Mouse (Mus musculus) erythroblast, embryonic 14.5 days (primary cell): ENCODE results near the gene Rhbdf1. TPM values are rescaled to one million over a fixed set of nuclear protein-coding genes. Genes with fewer than 3 reads are reported as not detected.
"Not testable (repeated sequence)": the region's sequence is repeated elsewhere in the genome, so short reads cannot be mapped to it uniquely, and the experiment has no call there.

Source experiments
- H3K27me3 ChIP-seq: 2 replicates; pipeline ENCODE4 v1.6.1; 2012; ENCODE audit warnings: inconsistent platforms; ENCODE audit not compliant: control insufficient read depth
- H3K36me3 ChIP-seq: 2 replicates; pipeline ENCODE4 v1.6.1; 2012; ENCODE audit warnings: mild to moderate bottlenecking, inconsistent platforms; ENCODE audit not compliant: control insufficient read depth
- H3K4me1 ChIP-seq: 2 replicates; pipeline ENCODE4 v1.6.1; 2012; ENCODE audit warnings: inconsistent platforms; ENCODE audit not compliant: control insufficient read depth
- H3K4me3 ChIP-seq: replicated peaks from 2 replicates; pipeline ENCODE3; 2012; ENCODE audit warnings: moderate library complexity, mild to moderate bottlenecking, inconsistent platforms
- H3K9me3 ChIP-seq: 2 replicates; pipeline ENCODE4 v1.6.1; 2012; ENCODE audit warnings: low read length, inconsistent platforms, mixed read lengths; ENCODE audit not compliant: control insufficient read depth
- GATA1 ChIP-seq: IDR thresholded peaks from 2 replicates; pipeline ENCODE4 v1.6.1; 2012; ENCODE audit warnings: low read length, inconsistent platforms, mixed read lengths
- TAL1 ChIP-seq: IDR thresholded peaks from 3 replicates; pipeline ENCODE4 v1.6.1; 2012; ENCODE audit warnings: low read length, inconsistent platforms, mixed read lengths
- polyA plus RNA-seq: library from polyadenylated mRNA; stranded (reverse); fragments of >175 nt; gene quantifications from 2 replicates; pipeline ENCODE4 v1.2.3, GENCODE M21; 2012

Gene Rhbdf1
- polyA plus RNA-seq, 1 experiment: 0.77 TPM

DNA sequence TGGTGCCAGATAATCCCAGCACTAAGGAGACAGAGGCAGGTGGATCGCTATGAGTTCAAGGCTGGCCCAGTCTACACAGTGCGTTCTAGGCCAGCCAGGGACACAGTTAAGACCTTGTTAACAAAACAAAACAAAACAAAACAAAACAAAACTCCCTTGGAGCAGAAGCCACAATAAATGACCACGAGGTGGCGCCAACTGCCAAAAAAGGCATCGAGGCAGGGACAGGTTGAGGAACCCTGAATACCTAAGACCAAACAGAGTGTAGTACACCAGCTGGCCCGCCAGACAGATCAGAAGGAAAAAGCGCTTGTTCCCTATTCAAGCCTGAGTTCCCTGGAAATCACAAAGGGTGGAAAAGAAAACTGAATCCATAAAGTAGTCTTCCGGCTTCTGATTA is 5.2 kb downstream of the Rhbdf1 start:
- Histone ChIP-seq H3K27me3 (peaks cover 45% of the 10 kb centered on the region), H3K36me3 (peaks cover 18% of the 10 kb centered on the region), H3K9me3 (peaks cover 10% of the 10 kb centered on the region; the same call in 1 of the 2 replicates), H3K4me1 (peaks cover 34% of the 10 kb centered on the region), H3K4me3 (no peak overlapping the region)
- TF ChIP-seq TAL1 (no peak), GATA1 (no peak)

DNA sequence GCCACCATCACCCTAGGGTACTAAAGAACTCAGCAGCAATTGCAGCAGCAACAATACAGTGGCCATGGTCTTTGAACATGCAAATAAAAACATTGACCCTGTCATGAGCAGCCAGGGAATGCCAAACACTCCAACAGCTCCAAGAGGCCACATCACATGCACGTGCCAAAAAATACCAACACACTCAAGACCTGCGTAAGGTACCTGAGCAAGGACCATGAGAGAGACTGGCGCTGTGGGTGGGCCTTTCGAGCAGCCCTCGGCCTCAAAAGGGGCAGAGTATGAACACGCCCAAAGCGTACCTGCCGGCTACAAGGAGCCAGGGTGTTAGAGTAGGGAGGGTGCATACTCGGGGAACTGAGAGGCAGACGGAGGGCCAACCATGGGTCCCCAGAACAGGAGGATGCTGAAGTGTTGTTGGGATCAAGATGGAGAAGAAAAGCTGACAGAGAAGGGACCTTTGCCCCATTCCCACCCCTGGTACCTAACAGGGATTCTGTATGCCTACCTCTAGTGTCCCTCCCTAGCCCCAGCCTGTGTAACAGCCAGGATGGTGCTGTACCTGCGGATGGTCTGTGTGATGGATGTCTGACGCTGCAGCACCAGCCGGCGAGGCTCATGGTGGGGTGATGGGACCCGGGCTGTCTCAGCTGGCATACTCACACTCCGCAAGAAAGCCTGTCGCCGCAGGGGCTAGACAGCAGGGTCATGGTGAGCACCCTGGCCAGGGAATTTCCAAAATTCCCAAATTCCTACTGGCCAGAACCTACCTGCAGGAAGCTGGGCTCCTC is 6.5 kb downstream of the Rhbdf1 start:
- Histone ChIP-seq H3K36me3 (peaks cover 30% of the 10 kb centered on the region), H3K4me1 (peaks cover 27% of the 10 kb centered on the region), H3K27me3 (peaks cover 32% of the 10 kb centered on the region), H3K4me3 (no peak overlapping the region), H3K9me3 (no peaks in the 10 kb centered on the region; the same call in 1 of the 2 replicates)
- TF ChIP-seq TAL1 (no peak), GATA1 (no peak)

DNA sequence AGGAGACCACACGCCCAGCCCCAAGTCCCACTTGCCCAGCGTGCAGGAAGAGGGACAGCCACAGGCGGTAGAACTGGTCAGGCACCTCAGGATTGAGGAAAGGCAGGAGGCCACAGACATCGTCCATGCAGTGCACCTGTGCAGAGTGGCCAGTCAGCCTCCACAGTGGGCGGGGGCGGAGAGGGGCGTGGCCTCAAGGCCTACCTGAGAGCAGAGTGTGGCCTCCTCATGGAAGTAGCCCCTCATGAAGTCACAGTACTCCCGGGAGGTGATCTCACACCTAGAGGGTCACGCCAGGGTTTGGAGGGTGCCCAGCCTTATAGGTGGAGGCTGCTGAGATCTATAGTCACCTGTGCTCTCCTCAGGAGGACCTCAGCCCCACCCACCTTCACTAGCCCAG is 11.5 kb downstream of the Rhbdf1 start:
- TF ChIP-seq TAL1 (no peak), GATA1 (no peak)
- Histone ChIP-seq H3K4me3 (no peak overlapping the region), H3K27me3 (no peaks in the 10 kb centered on the region), H3K36me3 (peaks cover 69% of the 10 kb centered on the region), H3K4me1 (peaks cover 25% of the 10 kb centered on the region), H3K9me3 (no peaks in the 10 kb centered on the region)

DNA sequence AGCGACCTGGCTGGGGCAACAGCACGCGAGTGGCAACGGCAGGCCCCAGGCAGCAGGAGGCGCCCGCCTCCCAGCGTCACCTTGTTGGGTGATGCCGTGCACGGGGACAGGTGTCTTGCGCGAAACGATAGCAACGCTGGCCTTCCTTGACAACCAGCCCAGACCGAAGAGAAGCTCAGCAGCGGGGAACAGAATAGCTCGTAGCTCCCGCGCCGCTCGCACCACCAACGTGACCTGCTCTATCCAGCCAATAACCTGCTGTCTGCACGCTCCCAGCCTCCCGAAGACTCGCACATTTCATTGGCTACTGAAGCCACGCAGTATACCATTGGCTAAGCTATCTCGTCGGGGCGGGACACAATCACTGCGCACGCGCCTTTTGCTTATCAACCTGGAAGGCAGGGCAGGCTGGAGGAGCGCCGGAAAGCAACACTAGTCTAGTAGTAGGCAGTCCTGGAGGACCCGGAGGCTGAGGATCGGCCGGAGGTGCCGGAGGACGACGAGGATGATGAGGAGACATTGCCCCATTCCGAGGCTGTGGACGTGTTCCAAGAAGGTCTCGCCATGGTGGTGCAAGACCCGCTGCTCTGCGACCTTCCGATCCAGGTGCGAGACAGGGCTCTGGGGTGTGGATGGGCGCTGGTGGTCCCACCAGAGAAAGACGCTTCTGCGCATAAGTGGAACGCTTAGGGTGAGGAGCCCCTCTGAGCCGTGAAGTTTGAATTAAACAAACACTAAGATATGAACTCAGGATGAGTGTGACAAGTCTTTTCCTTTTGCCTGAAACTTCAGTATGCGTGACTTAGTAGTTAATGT is 16.8 kb downstream of the Rhbdf1 start, which contains the start of gene Snrnp25:
Gene Snrnp25 (plus strand): TSS at position 358 of the 816 bp plus-strand sequence.
- peak within 1 kb of the TSS; percentile 74 for H3K4me3 ChIP-seq
- peaks cover 39% of the 10 kb centered on the region for H3K36me3 ChIP-seq
- peaks cover 44% of the 10 kb centered on the region for H3K4me1 ChIP-seq
- TF ChIP-seq GATA1 (peak; percentile 69), TAL1 (no peak)
- peaks cover 4% of the 10 kb centered on the region; the same call in 1 of the 2 replicates for H3K27me3 ChIP-seq
- H3K9me3 ChIP-seq: no peaks in the 10 kb centered on the region

DNA sequence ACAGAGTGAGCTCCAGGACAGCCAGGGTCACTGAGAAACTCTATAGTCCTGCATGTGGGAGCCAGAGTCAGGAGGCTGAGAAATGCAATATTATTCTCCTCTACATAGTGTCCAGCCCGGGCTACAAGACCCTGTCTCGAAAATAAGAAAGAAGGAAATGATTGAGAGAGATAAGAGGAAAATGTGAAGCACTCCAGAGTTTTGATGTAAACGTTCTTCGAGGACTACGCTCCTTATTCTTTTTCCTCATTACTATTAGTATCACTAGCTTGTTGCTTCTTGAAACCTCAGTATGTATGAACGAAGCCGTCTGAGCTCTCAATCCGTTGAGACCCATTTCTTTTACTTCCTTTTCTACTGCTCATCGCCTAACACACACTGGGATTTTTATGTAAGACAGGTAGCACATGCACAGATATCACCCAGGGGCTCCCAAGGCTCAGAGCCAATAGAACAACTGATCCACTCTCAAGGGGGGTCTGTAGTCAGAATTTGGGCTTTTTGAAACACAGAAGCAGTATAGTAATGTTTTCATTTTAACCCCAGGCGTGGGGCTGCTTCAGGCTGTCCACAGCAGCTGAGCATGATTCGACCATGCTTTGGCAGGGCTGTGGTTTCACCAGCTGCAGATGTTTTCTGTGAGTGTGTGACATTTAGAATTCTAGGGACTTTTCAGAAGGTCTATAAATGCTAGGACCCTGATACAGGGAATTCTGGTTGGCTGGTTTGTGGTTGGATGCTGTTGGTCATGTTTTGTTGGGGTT is 20.0 kb downstream of the Rhbdf1 start:
- Histone ChIP-seq H3K4me1 (peaks cover 51% of the 10 kb centered on the region), H3K4me3 (no peak overlapping the region)

DNA sequence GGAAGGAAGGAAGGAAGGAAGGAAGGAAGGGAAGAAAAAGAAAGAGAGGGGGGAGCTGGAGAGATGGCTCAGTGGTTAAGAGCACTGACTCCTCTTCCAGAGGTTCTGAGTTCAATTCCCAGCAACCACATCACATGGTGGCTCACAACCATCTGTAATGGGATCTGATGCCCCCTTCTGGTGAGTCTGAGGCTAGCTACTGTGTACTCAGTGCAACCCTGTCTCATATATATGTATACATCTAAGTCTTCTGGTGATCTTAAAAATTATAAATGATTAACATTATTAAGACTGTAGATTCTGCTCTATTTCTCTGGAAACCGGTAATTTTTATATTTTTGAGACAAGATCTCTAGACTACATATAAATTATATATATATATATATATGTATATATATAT is 21.1 kb downstream of the Rhbdf1 start:
- H3K9me3 ChIP-seq, H3K27me3 ChIP-seq, H3K4me3 ChIP-seq, H3K36me3 ChIP-seq: not testable (repeated sequence)
- H3K4me1 ChIP-seq: peaks cover 51% of the 10 kb centered on the region

More for the DNA sequence above, 20.0 kb downstream of the Rhbdf1 start:
- Histone ChIP-seq H3K9me3 (no peaks in the 10 kb centered on the region), H3K36me3 (peaks cover 7% of the 10 kb centered on the region), H3K27me3 (peaks cover 4% of the 10 kb centered on the region; the same call in 1 of the 2 replicates)
- no peak for TF ChIP-seq GATA1
- no peak for TF ChIP-seq TAL1

DNA sequence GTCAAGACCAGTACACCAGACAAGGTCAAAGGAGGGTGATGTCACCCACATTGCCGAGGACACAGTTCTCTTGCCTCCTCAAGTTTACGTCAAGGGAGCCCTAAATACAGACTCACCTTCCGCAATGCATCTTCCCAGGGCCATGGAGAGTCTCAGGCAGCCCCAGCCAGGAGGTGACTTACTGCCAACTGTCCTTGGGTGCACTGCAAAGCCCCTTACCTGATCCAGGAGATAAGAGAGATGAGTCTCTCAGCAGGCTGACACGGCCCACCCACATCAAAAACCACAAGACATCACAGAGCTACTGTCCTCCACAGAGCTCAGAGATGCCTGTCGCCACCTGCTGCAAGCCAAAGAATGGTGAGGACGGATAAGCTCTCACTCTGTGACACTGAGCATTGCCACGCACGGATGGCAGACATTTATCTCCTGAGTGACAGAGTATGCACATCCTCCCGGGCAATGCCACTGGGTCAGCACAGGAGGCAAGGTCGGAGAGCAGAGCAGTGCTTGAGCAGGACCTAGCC is 22.0 kb downstream of the Rhbdf1 start, which contains the start of gene Il9r:
Gene Il9r (minus strand): TSS at position 205 of the 527 bp plus-strand sequence.
- no peak for TF ChIP-seq GATA1
- no peak for TF ChIP-seq TAL1
- H3K4me3 ChIP-seq: no peak within 1 kb of the TSS

DNA sequence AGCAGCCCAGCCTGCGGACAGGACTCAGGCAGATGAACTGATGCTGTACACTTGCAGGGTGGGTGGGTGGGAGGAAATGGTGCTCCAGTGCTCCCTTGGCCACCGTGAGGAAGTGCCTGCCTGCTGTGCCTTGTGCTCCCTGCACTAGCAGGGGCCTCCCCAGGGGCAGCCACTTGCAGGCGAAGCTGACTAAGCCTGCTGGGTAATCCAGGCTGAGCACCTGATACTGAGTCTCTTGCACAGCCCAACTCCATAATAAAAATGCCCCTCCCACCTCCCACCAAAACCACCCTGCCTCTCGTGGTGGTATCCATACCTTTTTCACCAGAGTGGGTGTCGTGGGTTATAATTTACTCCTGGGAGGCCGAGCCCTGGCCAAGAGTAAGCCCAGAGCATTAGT is 22.9 kb downstream of the Rhbdf1 start:
- no peak overlapping the region for H3K4me3 ChIP-seq

More for the DNA sequence above, 22.0 kb downstream of the Rhbdf1 start, which contains the start of gene Il9r:
- H3K36me3 ChIP-seq: no peaks in the 10 kb centered on the region
- peaks cover 47% of the 10 kb centered on the region for H3K4me1 ChIP-seq
- peaks cover 11% of the 10 kb centered on the region for H3K27me3 ChIP-seq
- H3K9me3 ChIP-seq: no peaks in the 10 kb centered on the region

More for the DNA sequence above, 22.9 kb downstream of the Rhbdf1 start:
- H3K4me1 ChIP-seq: peaks cover 38% of the 10 kb centered on the region
- H3K9me3 ChIP-seq: no peaks in the 10 kb centered on the region
- H3K27me3 ChIP-seq: peaks cover 13% of the 10 kb centered on the region
- no peaks in the 10 kb centered on the region for H3K36me3 ChIP-seq
- TF ChIP-seq TAL1 (no peak), GATA1 (no peak)
